Mouse (Mus musculus): Measurements from ENCODE around the gene Ttc7b. TPM values are rescaled to one million over a fixed set of nuclear protein-coding genes. Genes with fewer than 3 reads are reported as not detected.

Ttc7b gene
- polyA plus RNA-seq, 1 experiment from 2014 or later: 4.5 TPM

GRCm38 (mm10) chr12:100316094-100316493, 204.5 kb downstream of the Ttc7b start:
- Histone ChIP-seq H3K36me3 (ENCODE audit: poor library complexity, severe bottlenecking) (peaks cover 10% of the 10 kb centered on the region; the same call in 1 of the 2 replicates), H3K9me3 (replicated peaks) (no peaks in the 10 kb centered on the region), H3K4me3 (no peak overlapping the region), H3K4me1 (peaks cover 66% of the 10 kb centered on the region), H3K4me2 (no peak overlapping the region), H3K27ac (peak overlapping the region; percentile 74), H3K9ac (no peak overlapping the region), H3K27me3 (no peaks in the 10 kb centered on the region)
- ATAC-seq: 0 out of 2 replicates have a peak, but pooled peaks have one; percentile 10
- 77% methylated on average over 9 of the region's 9 CpGs for WGBS

DNA sequence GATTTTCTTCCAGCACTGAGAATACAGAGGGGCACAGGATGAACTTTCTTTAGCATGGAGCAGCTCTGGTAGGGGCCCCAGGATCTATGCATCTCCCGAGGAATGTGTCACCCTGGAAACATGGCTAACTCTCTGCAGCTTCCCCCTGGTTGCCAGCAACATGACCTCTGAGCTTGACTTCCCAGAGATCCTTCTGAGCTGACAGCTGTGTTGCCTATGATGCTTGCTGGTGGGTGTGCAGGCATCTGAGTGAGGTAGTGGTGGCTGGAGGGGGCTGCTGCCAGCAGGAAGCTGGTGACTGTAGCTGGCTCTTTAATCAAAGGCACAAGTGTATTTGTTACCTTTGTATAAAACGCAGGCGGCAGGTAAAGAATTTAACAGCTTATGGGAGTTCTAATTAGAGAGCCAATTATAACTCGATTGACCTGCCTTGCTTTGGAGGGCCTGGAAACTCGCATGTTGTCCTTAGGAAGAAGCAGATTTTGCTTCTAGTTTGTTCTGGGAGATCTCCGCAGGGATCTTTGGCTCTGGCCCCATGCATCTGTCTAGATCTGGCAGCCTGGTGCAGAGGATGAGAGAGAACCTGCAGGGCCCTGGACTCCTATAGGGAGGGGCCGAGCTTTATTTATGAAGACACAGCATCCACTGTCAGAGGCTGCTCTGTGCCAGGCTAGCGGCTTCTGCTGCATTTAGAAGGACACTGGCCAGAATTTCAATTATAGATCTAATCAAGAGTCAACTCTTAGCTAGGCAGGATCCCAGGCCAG, 205.3 kb downstream of the Ttc7b start:
- Histone ChIP-seq H3K27ac (peak overlapping the region; percentile 74), H3K4me1 (peaks cover 74% of the 10 kb centered on the region), H3K4me2 (no peak overlapping the region), H3K36me3 (ENCODE audit: poor library complexity, severe bottlenecking) (peaks cover 10% of the 10 kb centered on the region; the same call in 1 of the 2 replicates), H3K27me3 (no peaks in the 10 kb centered on the region), H3K4me3 (no peak overlapping the region), H3K9ac (no peak overlapping the region), H3K9me3 (replicated peaks) (no peaks in the 10 kb centered on the region)
- 40% methylated on average over 8 of the region's 8 CpGs for WGBS
- peak; percentile 61 for ATAC-seq

- H3K9me3 ChIP-seq (replicated peaks): no peaks in the 10 kb centered on the region
- peak; percentile 52 for ATAC-seq
- H3K4me1 ChIP-seq: peaks cover 80% of the 10 kb centered on the region
- peak overlapping the region; percentile 74 for H3K27ac ChIP-seq
- WGBS: 38% methylated on average over 12 of the region's 12 CpGs
- H3K4me3 ChIP-seq: no peak overlapping the region
- no peaks in the 10 kb centered on the region for H3K36me3 ChIP-seq (ENCODE audit: poor library complexity, severe bottlenecking)
- H3K9ac ChIP-seq: peak overlapping the region; percentile 35; the same call in 1 of the 2 replicates
- H3K27me3 ChIP-seq: no peaks in the 10 kb centered on the region
- no peak overlapping the region for H3K4me2 ChIP-seq
These were observed 206.7 kb downstream of the Ttc7b start for GRCm38 (mm10) chr12:100313785-100314375.

DNA sequence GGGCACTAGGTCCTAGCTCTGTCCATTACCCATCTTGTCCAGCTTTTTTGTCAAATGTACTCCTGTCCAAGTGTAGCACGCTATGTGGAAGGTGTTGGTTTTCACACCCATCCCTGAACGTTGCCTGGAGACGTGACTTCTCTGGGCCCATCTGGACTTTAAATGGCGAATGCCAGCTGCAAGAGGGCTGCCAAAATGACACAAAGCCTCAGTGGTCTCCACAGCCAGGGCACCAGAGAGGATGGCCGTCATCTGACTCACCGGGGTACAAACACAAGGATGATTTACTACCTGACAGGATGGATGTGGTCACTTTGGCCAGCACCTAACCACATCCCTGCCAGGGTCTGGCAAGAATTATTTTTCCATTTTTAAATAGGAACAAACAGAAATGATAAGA, 207.4 kb downstream of the Ttc7b start:
- no peaks in the 10 kb centered on the region for H3K27me3 ChIP-seq
- no peak overlapping the region for H3K4me2 ChIP-seq
- no peak overlapping the region; the same call in 1 of the 2 replicates for H3K9ac ChIP-seq
- H3K9me3 ChIP-seq (replicated peaks): no peaks in the 10 kb centered on the region
- H3K27ac ChIP-seq: peak overlapping the region; percentile 55
- H3K4me3 ChIP-seq: no peak overlapping the region
- no peak for ATAC-seq
- peaks cover 83% of the 10 kb centered on the region for H3K4me1 ChIP-seq
- WGBS: 75% methylated on average over 6 of the region's 6 CpGs
- H3K36me3 ChIP-seq (ENCODE audit: poor library complexity, severe bottlenecking): no peaks in the 10 kb centered on the region

DNA sequence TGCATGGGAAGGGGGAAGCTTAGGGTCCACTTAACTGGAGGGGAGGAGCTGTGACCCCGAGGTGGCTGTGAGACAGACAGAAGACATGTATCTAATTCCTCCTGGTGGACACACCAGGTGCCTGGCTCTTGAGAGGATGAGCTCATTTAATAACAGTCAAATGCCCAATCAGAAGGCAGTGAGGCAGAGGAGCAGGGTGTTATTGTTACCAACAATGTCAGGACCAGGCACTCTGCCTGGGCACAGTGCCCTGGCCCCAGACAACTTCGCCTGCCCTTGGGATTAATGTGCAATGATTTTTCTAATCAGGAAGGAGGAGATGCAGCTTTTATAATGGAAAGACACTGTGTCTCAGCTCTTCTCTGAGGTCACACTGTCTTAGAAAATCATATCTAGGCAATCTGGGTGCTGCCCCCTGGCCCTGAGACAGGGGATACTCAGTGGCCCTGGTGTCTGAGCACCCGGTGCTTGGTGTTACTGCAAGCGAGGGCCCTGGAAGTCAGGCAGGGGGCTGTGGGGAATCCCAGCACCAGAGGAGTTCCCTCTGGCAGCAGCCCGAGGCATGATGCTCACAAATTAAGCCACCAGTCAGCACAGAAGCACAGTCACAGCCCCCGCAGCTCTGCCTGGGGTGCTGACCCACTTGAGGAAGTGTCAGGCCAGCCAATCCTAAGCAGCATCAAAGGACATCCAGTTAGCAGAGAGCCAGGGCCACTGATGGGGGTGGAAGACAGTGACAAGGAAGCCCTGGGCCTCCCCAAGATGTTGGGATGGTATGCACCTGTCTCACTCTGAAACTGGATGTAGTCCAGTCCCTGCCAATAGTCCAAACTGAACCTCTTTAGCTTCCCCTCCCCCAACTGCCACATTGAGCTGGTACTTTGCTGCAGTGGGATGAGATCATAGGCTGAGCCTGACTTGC, 209.9 kb downstream of the Ttc7b start:
- no peak for ATAC-seq
- Histone ChIP-seq H3K9me3 (replicated peaks) (no peaks in the 10 kb centered on the region), H3K27me3 (no peaks in the 10 kb centered on the region), H3K9ac (peak overlapping the region; percentile 45), H3K4me1 (peaks cover 94% of the 10 kb centered on the region), H3K4me2 (no peak overlapping the region), H3K4me3 (no peak overlapping the region), H3K36me3 (ENCODE audit: poor library complexity, severe bottlenecking) (no peaks in the 10 kb centered on the region), H3K27ac (peak overlapping the region; percentile 66)
- WGBS: 58% methylated on average over 6 of the region's 6 CpGs

DNA sequence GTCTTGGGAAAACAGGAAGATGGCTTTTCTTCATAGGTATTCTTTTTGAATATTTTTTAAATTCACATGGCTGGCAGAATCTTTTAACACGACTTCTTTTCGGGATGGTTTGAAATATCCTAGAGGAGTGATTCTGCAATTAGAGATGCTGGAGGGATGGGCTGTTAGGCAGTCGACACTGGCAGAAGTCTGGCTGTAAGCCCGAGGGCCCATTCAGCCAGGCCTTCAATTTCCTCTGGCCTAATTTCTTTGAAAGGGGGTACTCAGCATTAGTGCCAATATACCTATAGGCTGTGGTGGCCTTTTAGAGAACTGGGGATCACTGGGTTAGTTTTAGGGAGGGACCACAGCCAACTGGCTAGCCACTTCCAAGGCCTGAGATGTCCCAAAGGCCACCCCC, 211.4 kb downstream of the Ttc7b start:
- peaks cover 93% of the 10 kb centered on the region for H3K4me1 ChIP-seq
- peak overlapping the region; percentile 76 for H3K27ac ChIP-seq
- no peak for ATAC-seq
- no peaks in the 10 kb centered on the region for H3K36me3 ChIP-seq (ENCODE audit: poor library complexity, severe bottlenecking)
- no peaks in the 10 kb centered on the region for H3K9me3 ChIP-seq (replicated peaks)
- H3K4me3 ChIP-seq: no peak overlapping the region
- no peak overlapping the region for H3K9ac ChIP-seq
- H3K27me3 ChIP-seq: no peaks in the 10 kb centered on the region
- no peak overlapping the region for H3K4me2 ChIP-seq
- WGBS: 33% methylated on average over 4 of the region's 4 CpGs

- H3K9ac ChIP-seq: peak overlapping the region; percentile 46
These were observed 212.9 kb downstream of the Ttc7b start for GRCm38 (mm10) chr12:100307501-100308260.

GRCm38 (mm10) chr12:100306336-100306735, 214.3 kb downstream of the Ttc7b start:
- ATAC-seq: no peak
- Histone ChIP-seq H3K9ac (no peak overlapping the region), H3K4me1 (peaks cover 76% of the 10 kb centered on the region), H3K36me3 (ENCODE audit: poor library complexity, severe bottlenecking) (peaks cover 3% of the 10 kb centered on the region; the same call in 1 of the 2 replicates), H3K9me3 (replicated peaks) (no peaks in the 10 kb centered on the region), H3K27ac (no peak overlapping the region), H3K4me2 (no peak overlapping the region), H3K27me3 (no peaks in the 10 kb centered on the region), H3K4me3 (no peak overlapping the region)
- WGBS: 81% methylated on average over 1 of the region's 1 CpGs

More at GRCm38 (mm10) chr12:100307501-100308260, 212.9 kb downstream of the Ttc7b start:
- Histone ChIP-seq H3K4me3 (no peak overlapping the region), H3K36me3 (ENCODE audit: poor library complexity, severe bottlenecking) (no peaks in the 10 kb centered on the region), H3K27ac (peak overlapping the region; percentile 76), H3K27me3 (no peaks in the 10 kb centered on the region), H3K4me1 (peaks cover 83% of the 10 kb centered on the region), H3K4me2 (no peak overlapping the region), H3K9me3 (replicated peaks) (no peaks in the 10 kb centered on the region)
- WGBS: 42% methylated on average over 8 of the region's 8 CpGs
- ATAC-seq: peak; percentile 39

DNA sequence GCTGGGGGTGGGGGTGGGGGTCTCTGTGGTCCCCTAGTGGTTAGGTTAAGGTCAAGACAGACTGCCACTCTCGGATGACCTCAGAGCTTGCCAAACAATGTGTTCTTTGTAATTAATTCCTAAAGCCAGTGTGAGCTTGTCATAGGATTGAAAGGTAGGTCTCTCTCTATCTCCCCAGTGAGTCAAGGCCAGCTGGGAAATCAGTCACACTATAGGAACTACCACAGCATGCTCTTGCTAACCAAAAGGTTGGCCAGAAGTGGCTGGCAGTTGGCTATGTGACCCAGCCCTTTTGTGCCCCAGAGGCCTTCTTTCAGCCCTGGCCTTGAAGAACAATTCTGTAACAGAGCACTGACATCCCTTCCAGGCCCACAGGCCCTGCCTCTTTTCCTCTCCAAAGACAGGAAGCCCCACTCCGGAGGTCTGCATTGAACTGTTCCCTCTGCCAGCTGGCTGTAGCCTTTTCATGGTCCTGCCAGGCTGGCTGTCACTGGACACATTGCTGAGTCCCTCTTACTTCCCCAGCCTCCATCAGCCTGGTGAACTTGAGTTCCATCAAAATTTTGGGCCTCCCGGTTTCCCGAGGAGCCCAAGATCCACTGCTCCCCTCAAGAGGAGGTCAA, 215.5 kb downstream of the Ttc7b start:
- Histone ChIP-seq H3K4me1 (peaks cover 64% of the 10 kb centered on the region), H3K4me2 (no peak overlapping the region), H3K27ac (0 out of 2 replicates have a peak overlapping the region, but pooled peaks have one; percentile 3), H3K36me3 (ENCODE audit: poor library complexity, severe bottlenecking) (peaks cover 13% of the 10 kb centered on the region; the same call in 1 of the 2 replicates), H3K9me3 (replicated peaks) (no peaks in the 10 kb centered on the region), H3K9ac (no peak overlapping the region), H3K4me3 (no peak overlapping the region), H3K27me3 (no peaks in the 10 kb centered on the region)
- 71% methylated on average over 4 of the region's 4 CpGs for WGBS
- ATAC-seq: no peak

DNA sequence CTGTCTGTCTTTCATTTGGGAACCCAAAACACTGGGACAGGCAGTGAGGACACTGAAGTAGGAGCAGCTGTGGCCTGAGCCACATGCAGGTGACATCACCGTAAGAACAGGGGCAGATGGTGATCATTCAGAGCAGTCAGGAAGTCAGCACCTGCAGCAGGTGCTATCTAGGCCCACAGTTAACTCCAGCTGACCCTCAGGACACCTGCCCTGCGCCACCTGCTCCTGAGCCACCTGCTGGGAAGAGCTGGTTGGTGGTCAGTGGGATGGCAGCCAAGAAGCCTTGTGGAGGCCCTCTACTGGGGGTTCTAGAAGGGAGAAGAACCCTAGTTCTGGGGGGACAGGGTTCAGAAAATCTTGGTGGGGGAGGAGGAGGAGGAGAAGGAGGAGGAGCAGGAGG, 216.3 kb downstream of the Ttc7b start:
- H3K4me1 ChIP-seq: peaks cover 55% of the 10 kb centered on the region
- H3K4me3 ChIP-seq: no peak overlapping the region
- no peak overlapping the region for H3K4me2 ChIP-seq
- no peak for ATAC-seq
- no peaks in the 10 kb centered on the region for H3K9me3 ChIP-seq (replicated peaks)
- no peaks in the 10 kb centered on the region for H3K27me3 ChIP-seq
- peaks cover 21% of the 10 kb centered on the region; the same call in 1 of the 2 replicates for H3K36me3 ChIP-seq (ENCODE audit: poor library complexity, severe bottlenecking)
- 96% methylated on average over 2 of the region's 2 CpGs for WGBS
- no peak overlapping the region for H3K9ac ChIP-seq
- H3K27ac ChIP-seq: no peak overlapping the region

DNA sequence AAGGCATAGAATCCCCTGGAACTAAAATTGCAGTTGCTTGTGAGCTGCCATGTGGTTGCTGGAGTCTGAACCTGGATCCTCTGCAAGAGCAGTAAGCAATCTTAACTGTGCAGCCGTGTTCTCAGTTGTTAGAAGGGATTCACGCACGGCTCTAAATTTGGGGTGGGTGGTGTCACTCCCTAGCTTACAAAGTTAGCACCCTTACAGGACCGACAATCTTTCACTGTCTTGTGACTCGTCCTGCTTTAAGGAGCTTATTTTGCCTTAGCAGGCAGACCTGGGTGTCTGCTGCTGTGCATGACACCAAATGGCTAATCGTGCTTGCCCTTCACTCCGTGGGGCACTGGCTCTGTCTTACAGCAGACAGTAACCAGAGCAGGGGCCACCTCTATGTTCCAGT, 217.5 kb downstream of the Ttc7b start:
- Histone ChIP-seq H3K4me2 (no peak overlapping the region), H3K27me3 (no peaks in the 10 kb centered on the region), H3K4me3 (no peak overlapping the region), H3K9ac (no peak overlapping the region; the same call in 1 of the 2 replicates), H3K27ac (no peak overlapping the region), H3K4me1 (peaks cover 44% of the 10 kb centered on the region), H3K9me3 (replicated peaks) (no peaks in the 10 kb centered on the region), H3K36me3 (ENCODE audit: poor library complexity, severe bottlenecking) (peaks cover 27% of the 10 kb centered on the region; the same call in 1 of the 2 replicates)
- no peak for ATAC-seq
- 85% methylated on average over 7 of the region's 7 CpGs for WGBS

Measured in forebrain, embryonic 13.5 days (tissue).